Mouse (Mus musculus) kidney, embryonic 14.5 days (tissue): ENCODE results near the gene Minar1. TPM values are rescaled to one million over a fixed set of nuclear protein-coding genes. Genes with fewer than 3 reads are reported as not detected.

ENCODE experiments used
- ATAC-seq: fragments of 200-750 bp; cut with Nextera tagmentation; 2 replicates; pipeline ENCODE4 v1.8.0; 2017; ENCODE audit warnings: moderate number of reproducible peaks, mild to moderate bottlenecking, moderate TSS enrichment, moderate library complexity; ENCODE audit not compliant: low FRiP score, low TSS enrichment
- H3K27ac ChIP-seq: fragments of 300-500 bp; sonication (generic); 2 replicates; pipeline ENCODE4 v1.5.1; 2014; ENCODE audit warnings: low read depth, mild to moderate bottlenecking, low read length, moderate library complexity, mixed read lengths
- H3K27me3 ChIP-seq: fragments of 300-500 bp; sonication (generic); 2 replicates; pipeline ENCODE4 v1.6.1; 2014; ENCODE audit warnings: mild to moderate bottlenecking, low read length; ENCODE audit not compliant: control insufficient read depth, insufficient read depth
- H3K36me3 ChIP-seq: fragments of 300-500 bp; sonication (generic); 2 replicates; pipeline ENCODE4 v1.6.1; 2014; ENCODE audit warnings: low read length, mixed read lengths; ENCODE audit not compliant: control insufficient read depth, insufficient read depth
- H3K4me1 ChIP-seq: fragments of 300-500 bp; sonication (generic); 2 replicates; pipeline ENCODE4 v1.6.1; 2014; ENCODE audit warnings: low read length, mixed read lengths; ENCODE audit not compliant: control insufficient read depth, insufficient read depth
- H3K4me2 ChIP-seq: fragments of 300-500 bp; sonication (generic); replicated peaks from 2 replicates; pipeline ENCODE4 v1.6.1; 2014; ENCODE audit warnings: low read depth, mild to moderate bottlenecking, low read length
- H3K4me3 ChIP-seq: fragments of 300-500 bp; sonication (generic); 2 replicates; pipeline ENCODE4 v1.5.1; 2014; ENCODE audit warnings: mild to moderate bottlenecking, low read length
- H3K9ac ChIP-seq: fragments of 300-500 bp; sonication (generic); 2 replicates; pipeline ENCODE4 v1.6.1; 2014; ENCODE audit warnings: low read depth, mild to moderate bottlenecking, low read length, moderate library complexity
- H3K9me3 ChIP-seq: fragments of 300-500 bp; sonication (generic); 2 replicates; pipeline ENCODE4 v1.6.1; 2016; ENCODE audit warnings: low read length; ENCODE audit not compliant: control insufficient read depth
- WGBS: fragments of 180-500 bp; shearing (Covaris S2); extraction: QIAGEN DNeasy Blood & Tissue Kit; methylation state at CpG from one replicate; pipeline ENCODE4 v1.1.7; 2014; 5-methylcytosine and 5-hydroxymethylcytosine counted together
- polyA plus RNA-seq: library from polyadenylated mRNA; unstranded; fragments of >200 nt; fragmentation: Nextera tagmentation; extraction: Ambion mirVana; gene quantifications from 2 replicates; pipeline ENCODE4 v1.2.1, GENCODE M21; 2014

The Minar1 gene
- polyA plus RNA-seq, 1 experiment from 2014 or later = 0.08 TPM

GRCm38 (mm10) chr9:89616946-89617345, 6.0 kb downstream of the Minar1 start:
- no peak for ATAC-seq
- WGBS = 90% methylated on average over 2 of the region's 2 CpGs

GRCm38 (mm10) chr9:89610592-89610991, 12.3 kb downstream of the Minar1 start:
- H3K4me2 ChIP-seq = no peak overlapping the region
- H3K9ac ChIP-seq = no peak overlapping the region
- 60% methylated on average over 4 of the region's 4 CpGs for WGBS
- ATAC-seq = no peak
- H3K36me3 ChIP-seq = no peaks in the 10 kb centered on the region
- H3K4me1 ChIP-seq = no peaks in the 10 kb centered on the region
- no peaks in the 10 kb centered on the region for H3K27me3 ChIP-seq
- no peak overlapping the region for H3K27ac ChIP-seq
- no peak overlapping the region for H3K4me3 ChIP-seq
- no peaks in the 10 kb centered on the region for H3K9me3 ChIP-seq

More at GRCm38 (mm10) chr9:89616946-89617345, 6.0 kb downstream of the Minar1 start:
- H3K36me3 ChIP-seq = no peaks in the 10 kb centered on the region
- no peaks in the 10 kb centered on the region for H3K4me1 ChIP-seq
- H3K4me2 ChIP-seq = no peak overlapping the region
- H3K9ac ChIP-seq = no peak overlapping the region
- no peak overlapping the region for H3K4me3 ChIP-seq
- no peaks in the 10 kb centered on the region for H3K9me3 ChIP-seq
- H3K27me3 ChIP-seq = peaks cover 18% of the 10 kb centered on the region; the same call in 1 of the 2 replicates
- no peak overlapping the region for H3K27ac ChIP-seq

- H3K9ac ChIP-seq = no peak overlapping the region
- H3K9me3 ChIP-seq = no peaks in the 10 kb centered on the region
- H3K27me3 ChIP-seq = no peaks in the 10 kb centered on the region
- no peaks in the 10 kb centered on the region for H3K36me3 ChIP-seq
- no peaks in the 10 kb centered on the region for H3K4me1 ChIP-seq
- H3K27ac ChIP-seq = no peak overlapping the region
- no peak overlapping the region for H3K4me2 ChIP-seq
- no peak overlapping the region for H3K4me3 ChIP-seq
- no peak for ATAC-seq
- WGBS = 65% methylated on average over 7 of the region's 7 CpGs
Measured at GRCm38 (mm10) chr9:89607321-89607720, 15.6 kb downstream of the Minar1 start.

GRCm38 (mm10) chr9:89606256-89606655, 16.7 kb downstream of the Minar1 start:
- Histone ChIP-seq H3K4me2 (no peak overlapping the region), H3K36me3 (no peaks in the 10 kb centered on the region), H3K27me3 (no peaks in the 10 kb centered on the region), H3K4me1 (no peaks in the 10 kb centered on the region), H3K9me3 (no peaks in the 10 kb centered on the region), H3K4me3 (no peak overlapping the region), H3K9ac (no peak overlapping the region), H3K27ac (no peak overlapping the region)
- 20% methylated on average over 11 of the region's 11 CpGs for WGBS
- ATAC-seq = peak; percentile 49; the same call in 1 of the 2 replicates

GRCm38 (mm10) chr9:89601891-89602290, 21.0 kb downstream of the Minar1 start:
- ATAC-seq = no peak
- Histone ChIP-seq H3K36me3 (no peaks in the 10 kb centered on the region), H3K27me3 (no peaks in the 10 kb centered on the region), H3K4me2 (no peak overlapping the region), H3K9me3 (no peaks in the 10 kb centered on the region), H3K4me3 (no peak overlapping the region), H3K4me1 (no peaks in the 10 kb centered on the region), H3K9ac (no peak overlapping the region), H3K27ac (no peak overlapping the region)
- WGBS = 94% methylated on average over 9 of the region's 9 CpGs

- Histone ChIP-seq H3K27me3 (no peaks in the 10 kb centered on the region), H3K9ac (no peak overlapping the region), H3K4me3 (no peak overlapping the region), H3K27ac (no peak overlapping the region), H3K36me3 (no peaks in the 10 kb centered on the region), H3K4me1 (no peaks in the 10 kb centered on the region), H3K4me2 (no peak overlapping the region), H3K9me3 (no peaks in the 10 kb centered on the region)
- WGBS = 86% methylated on average over 7 of the region's 7 CpGs
- no peak for ATAC-seq
Measured at GRCm38 (mm10) chr9:89600677-89601076, 22.2 kb downstream of the Minar1 start.

GRCm38 (mm10) chr9:89597071-89597470, 25.9 kb downstream of the Minar1 start:
- H3K4me3 ChIP-seq = no peak overlapping the region
- H3K4me1 ChIP-seq = no peaks in the 10 kb centered on the region
- no peaks in the 10 kb centered on the region for H3K9me3 ChIP-seq
- H3K4me2 ChIP-seq = no peak overlapping the region
- no peak overlapping the region for H3K9ac ChIP-seq
- H3K36me3 ChIP-seq = no peaks in the 10 kb centered on the region
- WGBS = 54% methylated on average over 3 of the region's 3 CpGs
- no peak overlapping the region for H3K27ac ChIP-seq
- no peak for ATAC-seq
- H3K27me3 ChIP-seq = no peaks in the 10 kb centered on the region

- no peaks in the 10 kb centered on the region for H3K36me3 ChIP-seq
- no peaks in the 10 kb centered on the region for H3K4me1 ChIP-seq
- H3K27me3 ChIP-seq = no peaks in the 10 kb centered on the region
- no peak overlapping the region for H3K4me2 ChIP-seq
- no peaks in the 10 kb centered on the region for H3K9me3 ChIP-seq
- WGBS = 83% methylated on average over 5 of the region's 5 CpGs
- no peak overlapping the region for H3K9ac ChIP-seq
- no peak overlapping the region for H3K27ac ChIP-seq
- H3K4me3 ChIP-seq = no peak overlapping the region
- no peak for ATAC-seq
Measured at GRCm38 (mm10) chr9:89596392-89596791, 26.5 kb downstream of the Minar1 start.

- Histone ChIP-seq H3K9me3 (no peaks in the 10 kb centered on the region), H3K9ac (no peak overlapping the region), H3K36me3 (no peaks in the 10 kb centered on the region), H3K27me3 (no peaks in the 10 kb centered on the region), H3K27ac (no peak overlapping the region), H3K4me1 (no peaks in the 10 kb centered on the region), H3K4me3 (no peak overlapping the region), H3K4me2 (no peak overlapping the region)
- no peak for ATAC-seq
- WGBS = 83% methylated on average over 3 of the region's 3 CpGs
Measured at GRCm38 (mm10) chr9:89592391-89592790, 30.5 kb downstream of the Minar1 start.
